Comparison of ENCODE assay signal across 23 mouse cellular contexts in genomic region chr8:96498854-96499253, GRCm38 (mm10).
A peak's percentile ranks its signal among the peaks of the same experiment; 100 is the strongest.
DNase-seq lines count a peak whose midpoint lies in the region; ATAC-seq and TF ChIP-seq lines count a peak whose summit lies in the region.
"Had no signal": no experiment of that assay in that cellular context is flagged by ENCODE, and none has a peak within 500 bp of the region (broad histone marks: within the 10 kb centered on the region; RNA-seq: fewer than 3 reads in every experiment).

No protein-coding gene starts in this region.

- H3K36me3 ChIP-seq in limb, embryonic 12.5 days = no peaks in the 10 kb centered on the region
- no peaks in the 10 kb centered on the region for H3K36me3 ChIP-seq in hindbrain, embryonic 11.5 days (ENCODE audit: control insufficient read depth, insufficient read depth, low read length)
- H3K36me3 ChIP-seq in forebrain, embryonic 16.5 days (ENCODE audit: control insufficient read depth, insufficient read depth) = no peaks in the 10 kb centered on the region
- H3K36me3 ChIP-seq: forebrain, embryonic 10.5 days; heart, embryonic 10.5 days; heart, embryonic 13.5 days; hindbrain, embryonic 12.5 days; hindbrain, embryonic 15.5 days had no signal

- no peak for TF ChIP-seq CTCF in brain, embryonic 14.5 days (IDR thresholded peaks at IDR 0.05; ENCODE audit: borderline replicate concordance, extremely low read depth, insufficient read depth, insufficient read length)

- no peak overlapping the region for H3K4me3 ChIP-seq in limb, embryonic 12.5 days (replicated peaks)
- no peak overlapping the region for H3K4me3 ChIP-seq in hindbrain, embryonic 11.5 days (ENCODE audit: low read depth, low read length)
- H3K4me3 ChIP-seq in forebrain, embryonic 16.5 days (replicated peaks; ENCODE audit: low read length) = no peak overlapping the region
- H3K4me3 ChIP-seq: forebrain, embryonic 10.5 days; forebrain, embryonic 13.5 days; heart, adult 2 months; heart, embryonic 10.5 days; heart, embryonic 13.5 days; hindbrain, embryonic 12.5 days; hindbrain, embryonic 15.5 days had no signal

- H3K27me3 ChIP-seq in limb, embryonic 12.5 days = no peaks in the 10 kb centered on the region
- H3K27me3 ChIP-seq in hindbrain, embryonic 11.5 days (ENCODE audit: control insufficient read depth, insufficient read depth, low read length) = no peaks in the 10 kb centered on the region
- H3K27me3 ChIP-seq in forebrain, embryonic 16.5 days (replicated peaks; ENCODE audit: control insufficient read depth, insufficient read depth, low read length) = no peaks in the 10 kb centered on the region
- H3K27me3 ChIP-seq: forebrain, embryonic 13.5 days; heart, embryonic 13.5 days; hindbrain, embryonic 12.5 days; hindbrain, embryonic 15.5 days had no signal

- peak; percentile 1 for DNase-seq in adrenal gland, postnatal 10 days
- no peak for DNase-seq in adrenal gland, adult 2 months
- peak; percentile 36 for DNase-seq in brain, embryonic 14.5 days (ENCODE audit: low read depth)
- no peak for DNase-seq in hindbrain, embryonic 11.5 days (ENCODE audit: low spot score)
- DNase-seq: adrenal gland, postnatal 14 days; cerebellum, adult 11-12 months; cerebellum, adult 8-10 months; cerebellum, postnatal 14 days; forebrain, postnatal 0 days; gastrocnemius, postnatal 10 days; gastrocnemius, postnatal 36 days; heart, adult 2 months; heart, postnatal 14 days; heart, postnatal 4 days had no signal

- H3K27ac ChIP-seq in limb, embryonic 12.5 days = 0 out of 2 replicates have a peak overlapping the region, but pooled peaks have one; percentile 26
- H3K27ac ChIP-seq in hindbrain, embryonic 11.5 days (ENCODE audit: low read depth, low read length) = no peak overlapping the region
- H3K27ac ChIP-seq in forebrain, embryonic 16.5 days (ENCODE audit: low read length) = no peak overlapping the region
- H3K27ac ChIP-seq: forebrain, embryonic 10.5 days; forebrain, embryonic 13.5 days; heart, adult 2 months; heart, embryonic 10.5 days; heart, embryonic 13.5 days; hindbrain, embryonic 12.5 days; hindbrain, embryonic 15.5 days had no signal

- TF ChIP-seq POLR2A in brain, embryonic 14.5 days (IDR thresholded peaks at IDR 0.05; ENCODE audit: borderline replicate concordance, extremely low read depth, insufficient read depth, insufficient read length, poor library complexity, severe bottlenecking) = no peak

- no peak overlapping the region for H3K9ac ChIP-seq in limb, embryonic 12.5 days (replicated peaks)
- no peak overlapping the region for H3K9ac ChIP-seq in hindbrain, embryonic 11.5 days (ENCODE audit: low read depth, low read length)
- no peak overlapping the region for H3K9ac ChIP-seq in forebrain, embryonic 16.5 days (replicated peaks; ENCODE audit: low read depth, low read length)
- H3K9ac ChIP-seq: forebrain, embryonic 13.5 days; forebrain, postnatal 0 days; heart, embryonic 13.5 days; hindbrain, embryonic 12.5 days; hindbrain, embryonic 15.5 days had no signal

- no peak overlapping the region for H3K4me2 ChIP-seq in limb, embryonic 12.5 days
- H3K4me2 ChIP-seq in hindbrain, embryonic 11.5 days (replicated peaks; ENCODE audit: low read depth, low read length) = no peak overlapping the region
- H3K4me2 ChIP-seq in forebrain, embryonic 16.5 days (ENCODE audit: low read length) = no peak overlapping the region
- H3K4me2 ChIP-seq: forebrain, embryonic 13.5 days; heart, embryonic 13.5 days; hindbrain, embryonic 12.5 days; hindbrain, embryonic 15.5 days had no signal

- peak; percentile 78; the same call in 1 of the 2 replicates for ATAC-seq in limb, embryonic 12.5 days (ENCODE audit: insufficient number of reproducible peaks, insufficient read depth, low FRiP score, low TSS enrichment, low read depth)
- no peak for ATAC-seq in hindbrain, embryonic 11.5 days (ENCODE audit: low FRiP score)
- ATAC-seq in forebrain, embryonic 16.5 days = no peak
- ATAC-seq: activated CD4-positive, CD25-positive, alpha-beta regulatory T cell, adult 4 months; forebrain, embryonic 13.5 days; forebrain, postnatal 0 days had no signal

- 45% methylated on average over 6 of the region's 6 CpGs for WGBS in limb, embryonic 12.5 days
- WGBS in hindbrain, embryonic 11.5 days = 79% methylated on average over 6 of the region's 6 CpGs
- 71% methylated on average over 6 of the region's 6 CpGs for WGBS in forebrain, embryonic 16.5 days

- peaks cover 13% of the 10 kb centered on the region; the same call in 1 of the 2 replicates for H3K4me1 ChIP-seq in limb, embryonic 12.5 days (replicated peaks)
- H3K4me1 ChIP-seq in hindbrain, embryonic 11.5 days (replicated peaks; ENCODE audit: control insufficient read depth, insufficient read depth, low read length) = no peaks in the 10 kb centered on the region
- no peaks in the 10 kb centered on the region for H3K4me1 ChIP-seq in forebrain, embryonic 16.5 days (replicated peaks; ENCODE audit: control insufficient read depth, insufficient read depth, low read length)
- H3K4me1 ChIP-seq: forebrain, embryonic 10.5 days; forebrain, embryonic 13.5 days; heart, embryonic 10.5 days; heart, embryonic 13.5 days; hindbrain, embryonic 12.5 days; hindbrain, embryonic 15.5 days had no signal

- H3K9me3 ChIP-seq in limb, embryonic 12.5 days = no peaks in the 10 kb centered on the region
- H3K9me3 ChIP-seq in hindbrain, embryonic 11.5 days (ENCODE audit: control insufficient read depth, low read length) = no peaks in the 10 kb centered on the region
- no peaks in the 10 kb centered on the region for H3K9me3 ChIP-seq in forebrain, embryonic 16.5 days (ENCODE audit: control insufficient read depth, low read length)
- H3K9me3 ChIP-seq: forebrain, embryonic 10.5 days; forebrain, embryonic 13.5 days; heart, embryonic 10.5 days; heart, embryonic 13.5 days; hindbrain, embryonic 12.5 days; hindbrain, embryonic 15.5 days had no signal

Comparison
In these comparisons a context has a peak if more than half of its experiments do, and no peak if none do; other contexts are left out.
1. DNase-seq: peak in adrenal gland, postnatal 10 days (single experiment) and brain, embryonic 14.5 days (single experiment); none in adrenal gland, adult 2 months (single experiment) and hindbrain, embryonic 11.5 days (single experiment).